Mouse (Mus musculus) olfactory bulb, adult 2 months (tissue): ENCODE measurements around the gene Calu.

Source experiments
- CTCF ChIP-seq: fragments of 200-500 bp; IDR thresholded peaks from 2 replicates; pipeline ENCODE4 v1.5.1; 2012; ENCODE audit warnings: low read depth, mild to moderate bottlenecking, low read length, moderate library complexity; ENCODE audit not compliant: insufficient read depth
- POLR2A ChIP-seq: fragments of 200-500 bp; IDR thresholded peaks from 2 replicates; pipeline ENCODE4 v1.6.1; 2012; ENCODE audit warnings: mild to moderate bottlenecking, low read depth, low read length, moderate library complexity; ENCODE audit not compliant: insufficient read depth

GRCm38 (mm10) chr6:29420596-29420995 lies 72.7 kb downstream of the Calu start:
- TF ChIP-seq CTCF (no peak), POLR2A (no peak)
